Mouse (Mus musculus): ENCODE data around the gene Mcrip1.
"Not testable (repeated sequence)": the region's sequence is repeated elsewhere in the genome, so short reads cannot be mapped to it uniquely, and the experiment has no call there.

Gene Mcrip1

GRCm38 (mm10) chr11:120575940-120576339 is 26.4 kb upstream of the Mcrip1 start:
- DNase-seq (ENCODE audit: extremely low read depth, insufficient read length, low spot score) = no peak

GRCm38 (mm10) chr11:120575046-120575445 is 25.5 kb upstream of the Mcrip1 start:
- no peak for DNase-seq (ENCODE audit: extremely low read depth, insufficient read length, low spot score)

- DNase-seq (ENCODE audit: extremely low read depth, insufficient read length, low spot score) = no peak
Measured at GRCm38 (mm10) chr11:120574278-120574600, 24.7 kb upstream of the Mcrip1 start.

- no peak for DNase-seq (ENCODE audit: extremely low read depth, insufficient read length, low spot score)
Measured at GRCm38 (mm10) chr11:120573585-120574277, 24.2 kb upstream of the Mcrip1 start.

- DNase-seq (ENCODE audit: extremely low read depth, insufficient read length, low spot score) = peak; percentile 100
Measured at GRCm38 (mm10) chr11:120572752-120573584, 23.4 kb upstream of the Mcrip1 start, which contains the start of gene P4hb. TSS of gene P4hb (minus strand) at chr11:120573253.

- no peak for DNase-seq (ENCODE audit: extremely low read depth, insufficient read length, low spot score)
Measured at GRCm38 (mm10) chr11:120572417-120572751, 22.9 kb upstream of the Mcrip1 start.

- no peak for DNase-seq (ENCODE audit: extremely low read depth, insufficient read length, low spot score)
Measured at GRCm38 (mm10) chr11:120571754-120572416, 22.4 kb upstream of the Mcrip1 start.

GRCm38 (mm10) chr11:120571122-120571521 is 21.6 kb upstream of the Mcrip1 start:
- no peak for DNase-seq (ENCODE audit: extremely low read depth, insufficient read length, low spot score)

- DNase-seq (ENCODE audit: extremely low read depth, insufficient read length, low spot score) = no peak
Measured at GRCm38 (mm10) chr11:120568324-120568723, 18.8 kb upstream of the Mcrip1 start.

- no peak for DNase-seq (ENCODE audit: extremely low read depth, insufficient read length, low spot score)
Measured at GRCm38 (mm10) chr11:120565114-120565513, 15.6 kb upstream of the Mcrip1 start.

GRCm38 (mm10) chr11:120562949-120563348 is 13.4 kb upstream of the Mcrip1 start:
- no peak for DNase-seq (ENCODE audit: extremely low read depth, insufficient read length, low spot score)

GRCm38 (mm10) chr11:120560952-120561728 is 11.6 kb upstream of the Mcrip1 start:
- no peak for DNase-seq (ENCODE audit: extremely low read depth, insufficient read length, low spot score)

GRCm38 (mm10) chr11:120558843-120559242 is 9.3 kb upstream of the Mcrip1 start:
- DNase-seq (ENCODE audit: extremely low read depth, insufficient read length, low spot score) = not testable (repeated sequence)

GRCm38 (mm10) chr11:120555260-120555659 is 5.7 kb upstream of the Mcrip1 start:
- no peak for DNase-seq (ENCODE audit: extremely low read depth, insufficient read length, low spot score)

GRCm38 (mm10) chr11:120554834-120555233 is 5.3 kb upstream of the Mcrip1 start:
- peak; percentile 84 for DNase-seq (ENCODE audit: extremely low read depth, insufficient read length, low spot score)

- peak; percentile 51 for DNase-seq (ENCODE audit: extremely low read depth, insufficient read length, low spot score)
Measured at GRCm38 (mm10) chr11:120552736-120553135, 3.2 kb upstream of the Mcrip1 start.

GRCm38 (mm10) chr11:120550810-120551440 is 1.4 kb upstream of the Mcrip1 start, which contains the start of gene Ppp1r27:
TSS of gene Ppp1r27 (minus strand) at chr11:120551132.
- no peak for DNase-seq (ENCODE audit: extremely low read depth, insufficient read length, low spot score)

- DNase-seq (ENCODE audit: extremely low read depth, insufficient read length, low spot score) = no peak
Measured at GRCm38 (mm10) chr11:120549986-120550809, 671 bp upstream of the Mcrip1 start.

GRCm38 (mm10) chr11:120548786-120549167 is 750 bp downstream of the Mcrip1 start:
- DNase-seq (ENCODE audit: extremely low read depth, insufficient read length, low spot score) = no peak
